Mouse (Mus musculus) hematopoietic stem cell, adult 5-6 weeks (primary cell): ENCODE results near the gene Snx14. TPM values are rescaled to one million over a fixed set of nuclear protein-coding genes. Genes with fewer than 3 reads are reported as not detected.
"Not testable (repeated sequence)": the region's sequence is repeated elsewhere in the genome, so short reads cannot be mapped to it uniquely, and the experiment has no call there.

Source experiments
- ATAC-seq, 2 experiments: fragments of 125-278 bp in 1 of 2; replicated peaks in 1 of 2; 2 replicates each; pipeline ENCODE4 v1.8.0; 2016 to 2017; ENCODE audit warnings: inconsistent platforms in 2 of 2, mild to moderate bottlenecking in 2 of 2, moderate number of reproducible peaks in 2 of 2, low read depth in 1 of 2, moderate TSS enrichment in 1 of 2; ENCODE audit not compliant: low FRiP score in 2 of 2, poor library complexity in 2 of 2, severe bottlenecking in 2 of 2, insufficient read depth in 1 of 2, low TSS enrichment in 1 of 2
- total RNA-seq: library from RNA; stranded (forward); fragments of 172-1452, 232-1000 nt; gene quantifications from 2 replicates; pipeline ENCODE4 v1.2.3, GENCODE M21; 2017

Gene Snx14
- 27.0 and 35.6 TPM in 2 replicates for total RNA-seq

GRCm38 (mm10) chr9:88438555-88439237, at the start of gene Snx14:
Gene Snx14 (minus strand): TSS chr9:88438958.
- peak; percentile 73 to 90 for ATAC-seq

GRCm38 (mm10) chr9:88484531-88484930, 45.8 kb upstream of the Snx14 start:
- ATAC-seq, result no peak

- peak; percentile 28 to 50 for ATAC-seq
These were observed 44.2 kb upstream of the Snx14 start for GRCm38 (mm10) chr9:88482829-88483396.

GRCm38 (mm10) chr9:88482230-88482828, 43.6 kb upstream of the Snx14 start, which contains the start of gene Syncrip:
Gene Syncrip (minus strand): TSS chr9:88482574.
- peak; percentile 79 to 81 for ATAC-seq

- peak in 1 of 2 experiments; percentile 5; a peak in 1 of 4 replicates for ATAC-seq
These were observed 43.0 kb upstream of the Snx14 start for GRCm38 (mm10) chr9:88481791-88482160.

- ATAC-seq, result peak; percentile 15 to 26; a peak in 3 of 4 replicates
These were observed 42.5 kb upstream of the Snx14 start for GRCm38 (mm10) chr9:88481061-88481790.

- no peak for ATAC-seq
These were observed 41.4 kb upstream of the Snx14 start for GRCm38 (mm10) chr9:88480120-88480519.

- no peak for ATAC-seq
These were observed 37.4 kb upstream of the Snx14 start for GRCm38 (mm10) chr9:88476138-88476537.

GRCm38 (mm10) chr9:88461017-88461416, 22.3 kb upstream of the Snx14 start:
- ATAC-seq, result not testable (repeated sequence)

GRCm38 (mm10) chr9:88439991-88440390, 1.2 kb upstream of the Snx14 start:
- ATAC-seq, result no peak

- peak; percentile 33 to 40; a peak in 2 of 4 replicates for ATAC-seq
These were observed 461 bp upstream of the Snx14 start for GRCm38 (mm10) chr9:88439238-88439600.

GRCm38 (mm10) chr9:88438237-88438554, 562 bp downstream of the Snx14 start:
- ATAC-seq, result peak; percentile 4; a peak in 1 of 4 replicates

- ATAC-seq, result no peak
These were observed 1.2 kb downstream of the Snx14 start for GRCm38 (mm10) chr9:88437342-88438236.

GRCm38 (mm10) chr9:88424356-88424755, 14.4 kb downstream of the Snx14 start:
- no peak for ATAC-seq

GRCm38 (mm10) chr9:88422428-88422827, 16.3 kb downstream of the Snx14 start:
- ATAC-seq, result no peak

- no peak for ATAC-seq
These were observed 22.0 kb downstream of the Snx14 start for GRCm38 (mm10) chr9:88416752-88417151.

GRCm38 (mm10) chr9:88409978-88410377, 28.8 kb downstream of the Snx14 start:
- ATAC-seq, result no peak
